Mouse (Mus musculus) ES-Bruce4 (cell line): Measurements from ENCODE around the gene Bhlhe41.

ENCODE experiments used
- CTCF ChIP-seq: IDR thresholded peaks from one replicate; pipeline ENCODE4 v1.8.1; 2011; ENCODE audit warnings: low read depth, low read length
- POLR2A ChIP-seq: IDR thresholded peaks from one replicate; pipeline ENCODE4 v1.8.1; 2011; ENCODE audit warnings: low read length; ENCODE audit not compliant: insufficient read depth

DNA sequence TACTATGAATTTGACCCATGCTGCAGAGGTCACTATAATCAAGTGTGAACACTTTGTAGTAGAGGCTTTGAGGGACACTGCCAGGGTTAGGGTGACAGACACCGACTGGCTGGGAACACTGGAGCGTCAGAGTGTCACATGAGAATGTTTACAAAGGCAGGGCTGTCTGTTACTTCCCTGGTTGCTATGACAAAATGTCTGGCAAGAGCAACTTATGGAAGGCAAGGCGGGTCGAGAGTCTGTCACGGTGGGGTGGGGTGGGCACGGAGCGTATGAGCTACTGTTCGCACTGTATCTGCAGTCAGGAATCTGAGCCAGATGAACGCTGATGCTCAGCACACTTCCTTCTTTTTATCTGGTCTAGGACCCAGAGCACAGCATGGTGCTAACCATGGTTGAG lies 34.7 kb downstream of the Bhlhe41 start:
- TF ChIP-seq CTCF, result no peak
- TF ChIP-seq POLR2A, result no peak
